Mouse (Mus musculus): ENCODE results near the gene Swi5.
"Not testable (repeated sequence)": the region's sequence is repeated elsewhere in the genome, so short reads cannot be mapped to it uniquely, and the experiment has no call there.

Swi5 gene

DNA sequence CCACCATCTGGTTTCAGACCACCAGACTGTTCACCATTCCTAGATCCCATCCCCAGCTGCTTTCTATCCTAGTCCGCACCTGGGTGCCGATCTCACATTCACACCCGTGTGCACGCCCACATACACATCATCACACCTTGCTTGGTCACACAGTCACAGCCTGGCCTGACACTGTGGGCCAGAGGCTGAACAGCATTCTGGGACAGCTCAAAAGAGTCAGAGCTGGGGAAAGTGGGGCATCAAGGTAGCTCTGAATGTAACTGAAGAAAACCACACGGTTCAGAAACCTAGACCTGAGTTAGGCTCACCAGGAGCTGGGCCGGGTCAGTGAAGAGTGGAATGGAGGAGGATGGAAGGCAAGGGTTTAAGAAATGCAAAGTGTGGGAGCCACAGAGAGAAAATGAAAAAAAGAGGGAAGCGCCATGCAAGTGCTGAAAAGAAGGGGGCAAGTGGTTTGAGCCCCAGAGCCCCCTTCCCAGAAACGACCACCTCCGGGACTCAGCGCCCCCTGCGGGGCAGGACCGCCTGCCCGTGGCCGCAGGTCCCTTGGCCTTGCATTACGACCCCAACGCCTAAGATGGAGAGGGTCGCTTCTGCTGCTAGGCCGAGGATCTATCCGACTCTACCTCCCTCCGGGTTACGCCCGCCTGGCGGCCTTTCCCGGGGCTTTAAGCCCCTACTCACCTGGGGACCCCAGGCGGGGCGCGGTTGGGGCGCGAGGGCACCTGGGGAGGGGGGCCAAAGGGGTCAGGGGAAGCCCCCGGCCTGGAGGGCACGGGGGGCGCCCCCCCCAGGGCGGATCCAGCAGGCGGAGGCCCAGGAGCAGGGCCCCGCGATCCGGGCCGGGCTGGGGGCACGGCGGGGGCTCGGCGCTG lies 23.8 kb upstream of the Swi5 start:
- DNase-seq (ENCODE audit: low spot score), result no peak

DNA sequence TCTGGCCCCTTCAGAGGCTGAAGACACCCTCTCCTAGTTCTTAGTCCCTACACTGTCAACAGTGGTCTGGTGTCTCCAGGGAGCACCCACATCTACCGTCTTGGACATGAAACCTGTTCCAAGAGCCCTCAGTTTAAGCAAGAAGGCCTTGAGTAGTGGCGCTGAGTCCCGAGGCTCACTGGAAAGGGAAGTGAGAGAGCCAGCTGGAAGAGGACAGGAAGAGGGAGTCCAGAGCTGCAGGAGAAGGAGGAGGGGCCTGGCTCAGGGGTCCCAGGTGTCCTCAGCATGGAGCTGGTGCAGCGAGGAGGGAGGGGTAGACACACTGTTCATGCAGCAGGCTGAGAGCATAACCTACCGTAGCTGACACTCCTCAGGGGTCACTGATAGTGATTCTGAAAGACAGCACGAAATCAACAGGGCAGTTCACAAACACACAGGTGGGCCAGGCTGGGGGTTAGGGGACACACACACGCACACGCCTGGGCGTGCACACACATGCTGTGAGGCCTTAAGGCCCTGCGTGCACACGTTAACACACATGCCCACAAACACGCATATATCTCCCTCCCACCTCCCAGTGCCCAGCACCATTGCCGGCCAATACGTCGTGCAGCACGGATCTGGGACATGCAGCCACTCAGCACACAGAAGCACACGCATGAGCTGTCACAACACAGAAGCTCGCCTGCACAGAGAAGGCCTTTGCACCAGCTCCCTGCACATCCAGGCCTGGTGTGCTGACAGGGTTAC lies 22.4 kb upstream of the Swi5 start:
- no peak for DNase-seq (ENCODE audit: low spot score)

DNA sequence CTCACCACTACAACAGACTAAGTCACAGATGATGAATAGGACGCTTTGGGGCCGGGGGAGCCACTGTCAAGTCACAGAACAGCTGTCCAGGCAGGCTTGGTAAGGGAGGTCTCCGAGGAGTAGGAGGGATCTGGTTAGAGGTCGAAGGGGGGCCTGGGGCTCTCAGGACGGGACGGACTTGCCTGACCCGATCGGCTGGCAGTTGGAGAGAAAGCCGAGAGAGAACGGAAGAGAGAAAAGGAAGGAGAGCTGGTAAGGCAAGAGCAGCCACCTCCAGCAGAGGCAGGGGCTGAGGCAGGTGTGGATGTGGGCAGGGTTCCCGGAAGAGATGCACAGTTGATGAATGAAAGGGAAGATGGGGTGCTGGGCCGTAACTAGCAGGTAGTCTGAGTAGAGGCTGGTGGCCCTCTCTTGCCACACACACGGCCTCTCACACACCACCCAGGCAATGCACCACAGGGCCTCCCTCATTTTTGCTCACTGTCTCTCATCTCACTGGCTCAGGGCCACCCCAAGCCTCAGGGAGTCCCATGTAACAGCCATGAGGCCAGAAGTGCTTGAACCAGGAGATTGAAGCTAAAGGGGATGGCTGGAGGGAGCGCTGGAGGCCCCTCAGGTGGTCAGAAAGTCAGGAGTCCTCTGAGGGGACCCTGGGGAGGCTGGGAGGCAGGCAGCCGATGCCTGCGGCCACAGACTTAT lies 21.1 kb upstream of the Swi5 start:
- DNase-seq (ENCODE audit: low spot score), result no peak

DNA sequence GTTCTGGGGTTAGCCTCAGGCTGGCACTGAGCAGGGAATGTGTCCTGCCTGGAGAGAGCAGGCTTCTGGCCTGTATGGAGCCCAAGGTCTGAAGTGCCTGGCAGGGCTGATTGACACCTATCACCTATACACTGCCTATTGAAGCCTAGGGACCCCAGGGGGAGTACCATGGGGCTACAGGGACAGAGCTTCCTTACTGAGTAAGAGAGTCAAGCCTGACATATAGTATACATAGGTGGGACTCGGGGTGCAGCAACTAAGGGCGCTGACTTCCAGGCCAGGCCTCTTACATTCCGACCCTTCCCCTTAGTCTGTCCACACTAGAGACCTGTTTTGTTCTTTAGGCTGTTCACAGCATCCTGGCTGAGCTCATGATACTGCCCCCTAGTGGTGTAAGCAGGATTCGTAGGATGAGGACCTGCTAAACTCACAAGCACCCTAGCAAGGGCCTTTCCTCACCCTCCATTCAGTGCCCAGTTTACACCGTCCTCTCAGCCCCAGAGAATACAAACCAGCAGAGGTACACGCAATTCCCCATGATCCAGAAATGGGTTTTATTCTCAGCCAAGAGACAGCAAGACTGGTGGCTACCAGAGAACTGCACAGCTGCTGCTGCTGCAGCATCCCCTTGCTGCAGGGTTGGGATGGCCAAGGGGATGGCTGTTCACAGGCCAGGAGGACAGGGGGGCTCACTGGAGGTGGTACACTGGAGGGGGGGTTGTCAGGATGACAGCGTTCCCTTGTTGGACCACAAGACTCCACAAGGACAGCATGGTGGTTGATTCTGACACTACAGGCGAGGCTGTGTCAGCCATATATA lies 20.3 kb upstream of the Swi5 start:
- no peak for DNase-seq (ENCODE audit: low spot score)

DNA sequence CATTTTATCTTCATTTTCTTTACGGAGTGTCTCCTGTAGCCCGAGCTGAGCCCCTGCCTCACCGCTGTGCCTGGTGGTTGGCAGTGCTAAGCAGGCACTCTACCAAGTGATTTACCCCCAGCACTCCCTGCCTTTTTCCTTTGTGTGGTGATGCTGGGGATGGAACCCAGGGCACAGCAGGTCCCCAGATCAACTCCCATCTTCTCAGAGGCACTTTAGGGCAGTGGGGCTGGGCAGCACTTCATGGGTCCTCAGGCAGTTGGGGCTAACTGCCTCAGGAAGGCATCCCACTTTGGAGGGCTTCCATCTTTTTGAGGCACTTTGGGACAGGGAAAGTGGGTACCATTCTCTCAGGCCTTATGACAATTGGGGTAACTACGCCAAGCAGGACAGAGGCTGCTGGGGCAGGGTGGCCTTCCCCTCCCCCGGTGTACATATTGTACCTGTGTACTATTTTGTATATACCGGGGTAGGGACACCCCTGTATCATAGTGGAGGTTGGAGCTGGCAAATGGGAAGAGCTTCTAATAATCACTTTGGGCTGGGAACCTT lies 19.4 kb upstream of the Swi5 start:
- no peak for DNase-seq (ENCODE audit: low spot score)

DNA sequence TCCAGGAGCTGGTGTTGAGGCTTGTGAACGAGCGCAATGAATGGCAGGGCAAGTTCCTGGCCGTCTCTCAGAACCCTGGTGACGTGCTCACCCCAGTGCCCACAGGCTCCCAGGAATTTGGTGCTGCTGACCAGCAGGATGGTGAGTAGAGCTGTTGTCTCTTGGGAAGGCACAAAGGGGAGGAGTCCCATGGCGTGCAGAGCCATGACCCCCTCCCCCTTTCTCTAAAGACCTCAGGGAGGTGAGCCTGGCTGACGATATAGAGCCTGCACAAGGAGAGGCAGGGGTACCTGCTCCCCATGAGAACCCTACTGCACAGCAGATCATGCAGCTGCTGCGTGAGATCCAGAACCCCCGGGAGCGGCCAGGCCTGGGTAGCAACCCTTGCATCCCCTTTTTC lies 18.3 kb upstream of the Swi5 start:
- DNase-seq (ENCODE audit: low spot score), result no peak

DNA sequence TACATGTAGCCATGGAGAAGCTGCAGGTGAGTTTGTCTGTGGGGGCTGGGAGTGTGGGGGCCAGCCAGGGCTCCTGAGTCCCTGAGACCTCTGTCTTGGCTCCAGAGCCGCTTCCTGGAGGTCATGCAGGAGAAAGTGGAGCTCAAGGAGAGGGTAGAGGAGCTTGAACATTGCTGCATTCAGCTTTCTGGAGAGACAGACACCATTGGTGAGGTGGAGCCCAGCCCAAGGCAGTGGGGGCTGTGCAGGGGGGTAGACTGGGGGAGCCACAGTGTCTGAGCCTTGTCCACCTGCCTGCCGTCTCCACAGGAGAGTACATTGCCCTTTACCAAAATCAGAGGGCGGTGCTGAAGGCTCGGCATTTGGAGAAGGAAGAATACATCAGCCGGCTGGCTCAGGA lies 17.8 kb upstream of the Swi5 start:
- DNase-seq (ENCODE audit: low spot score), result no peak

DNA sequence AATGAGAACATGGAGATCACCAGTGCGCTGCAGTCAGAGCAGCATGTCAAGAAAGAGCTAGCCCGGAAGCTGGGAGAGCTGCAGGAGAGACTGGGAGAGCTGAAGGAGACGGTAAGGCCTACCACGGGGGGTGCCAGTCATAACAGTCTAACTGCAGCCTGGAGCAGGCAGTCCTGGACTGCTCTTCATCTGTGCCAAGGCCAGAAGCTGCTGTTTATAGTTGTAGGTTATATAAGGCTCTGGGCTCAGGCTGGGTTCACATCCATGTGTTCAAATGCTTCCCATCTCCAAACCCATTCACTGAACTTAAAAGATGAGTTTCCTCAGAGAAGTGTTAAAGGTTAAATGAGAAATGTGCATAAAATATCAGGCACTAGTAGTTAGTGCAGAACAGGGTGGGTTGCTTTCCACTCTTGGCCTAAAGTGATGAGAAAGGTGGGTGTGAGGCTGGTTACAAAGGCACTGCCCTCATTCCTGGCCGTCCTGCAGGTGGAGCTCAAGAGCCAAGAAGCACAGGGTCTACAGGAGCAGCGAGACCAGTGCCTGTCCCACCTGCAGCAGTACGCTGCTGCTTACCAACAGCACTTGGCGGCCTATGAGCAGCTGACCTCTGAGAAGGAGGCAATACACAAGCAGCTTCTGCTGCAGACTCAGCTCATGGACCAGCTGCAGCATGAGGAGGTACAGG lies 16.4 kb upstream of the Swi5 start:
- no peak for DNase-seq (ENCODE audit: low spot score)

DNA sequence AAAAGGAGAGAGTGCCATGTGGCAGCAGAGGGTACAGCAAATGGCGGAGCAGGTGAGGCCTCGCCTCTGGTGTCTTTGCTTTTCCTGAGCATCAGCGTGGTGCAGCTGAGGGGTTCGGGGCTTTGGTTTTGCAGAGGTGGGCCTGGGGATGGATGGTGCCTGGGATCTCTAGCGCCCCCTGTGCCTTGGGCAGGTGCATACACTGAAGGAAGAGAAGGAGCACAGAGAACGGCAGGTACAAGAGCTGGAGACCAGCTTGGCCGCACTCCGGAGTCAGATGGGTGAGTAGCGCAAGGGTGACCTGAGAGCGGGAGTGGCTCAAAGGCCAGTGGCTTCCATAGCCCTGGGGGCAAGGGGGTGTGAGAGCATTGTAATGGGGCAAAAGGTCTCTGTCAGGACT lies 15.1 kb upstream of the Swi5 start:
- DNase-seq (ENCODE audit: low spot score), result no peak

DNA sequence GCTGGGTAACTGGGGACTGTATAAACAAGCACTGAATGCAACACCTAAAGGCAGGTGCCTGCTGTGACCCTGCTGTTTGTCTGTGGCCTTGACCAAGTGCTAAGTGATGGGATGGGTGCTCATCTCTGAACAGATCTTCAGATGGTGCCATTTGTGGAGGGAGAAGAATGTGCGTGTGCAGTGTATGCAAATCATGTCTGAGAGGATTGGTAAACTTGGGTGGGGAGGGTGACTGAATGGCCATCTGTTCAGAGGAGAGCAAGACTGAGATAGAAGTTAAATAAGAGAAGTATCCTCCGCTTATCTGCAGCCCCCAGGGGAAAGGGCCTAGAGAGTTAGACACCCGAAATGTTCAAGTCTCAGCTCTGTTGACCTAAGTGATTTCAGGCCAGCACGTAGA lies 11.6 kb upstream of the Swi5 start:
- DNase-seq (ENCODE audit: low spot score), result no peak

DNA sequence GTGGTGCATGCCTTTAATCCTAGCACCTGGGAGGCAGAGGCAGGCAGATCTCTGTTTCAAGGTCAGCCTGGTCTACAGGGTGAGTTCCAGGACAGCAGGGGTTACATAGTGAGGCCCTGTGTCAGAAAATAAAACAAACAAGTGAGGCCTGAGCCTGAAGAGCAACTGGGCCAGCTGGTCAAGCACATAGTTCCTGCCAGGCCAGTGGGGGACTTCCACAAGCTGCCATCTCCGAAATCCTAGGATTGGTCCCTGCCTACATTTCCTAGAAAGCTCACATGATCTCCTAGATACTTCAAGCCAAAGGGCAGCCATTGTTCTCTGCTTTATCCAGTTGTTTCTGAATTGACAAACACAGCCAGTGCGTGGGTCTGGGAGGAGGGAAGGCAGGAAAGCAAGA lies 8.0 kb upstream of the Swi5 start:
- DNase-seq (ENCODE audit: low spot score), result not testable (repeated sequence)

DNA sequence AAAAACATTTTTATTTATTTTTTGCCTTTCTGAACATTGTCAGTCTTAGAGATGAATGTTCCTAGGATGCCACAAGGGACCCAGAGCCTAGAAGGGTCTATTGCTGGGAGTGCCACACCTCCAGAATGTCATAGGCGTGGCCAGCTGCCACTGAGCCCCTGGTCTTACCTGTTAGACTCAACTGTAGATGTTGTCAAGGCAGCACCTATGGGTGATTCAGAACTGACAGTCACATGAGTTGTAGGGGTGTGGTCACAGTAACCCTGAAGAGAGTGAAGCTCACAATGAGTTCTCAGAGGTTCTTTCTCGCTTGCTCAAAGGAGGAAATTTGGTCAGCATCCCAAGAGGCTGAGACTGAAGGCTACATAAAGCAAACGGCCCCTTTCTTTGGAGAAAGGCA lies 7.4 kb upstream of the Swi5 start:
- DNase-seq (ENCODE audit: low spot score), result no peak

DNA sequence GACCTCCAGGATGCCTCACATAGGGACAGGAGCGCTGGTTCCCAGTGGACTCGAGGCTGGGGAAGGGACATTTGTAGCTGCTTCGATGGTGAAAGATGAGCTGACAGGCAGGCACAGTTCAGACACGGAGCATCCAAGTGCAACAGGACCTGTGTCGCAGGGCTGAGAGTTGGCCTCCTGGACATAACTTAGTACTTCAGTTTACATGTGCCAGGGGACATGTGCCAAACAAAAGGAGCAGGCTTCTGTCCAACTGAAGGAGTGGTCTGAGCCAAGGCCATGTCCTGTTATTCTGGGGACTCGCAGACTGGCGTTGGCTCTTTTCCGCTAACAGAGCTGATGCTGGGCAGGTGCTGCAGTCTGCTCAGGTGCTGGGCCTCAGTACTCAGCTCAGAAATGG lies 6.5 kb upstream of the Swi5 start:
- no peak for DNase-seq (ENCODE audit: low spot score)

DNA sequence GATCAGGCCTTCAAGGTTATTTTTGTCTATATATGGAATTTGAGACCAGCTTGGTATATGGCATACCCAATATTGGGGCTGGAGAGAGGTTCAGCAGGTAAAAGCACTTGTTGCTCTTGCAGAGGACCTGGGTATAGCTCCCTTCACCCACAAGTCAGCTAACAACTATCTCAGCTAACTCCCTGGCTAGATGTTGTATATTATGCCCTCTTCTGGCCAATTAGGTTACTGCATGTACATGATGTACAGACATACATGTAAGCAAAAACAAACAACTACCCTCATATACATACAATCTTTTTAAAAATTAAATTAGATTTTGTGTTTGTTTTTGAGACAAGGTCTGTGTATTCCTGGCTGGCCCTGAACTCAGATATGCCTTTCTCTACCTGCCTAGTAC lies 1.7 kb upstream of the Swi5 start:
- DNase-seq (ENCODE audit: low spot score), result no peak

DNA sequence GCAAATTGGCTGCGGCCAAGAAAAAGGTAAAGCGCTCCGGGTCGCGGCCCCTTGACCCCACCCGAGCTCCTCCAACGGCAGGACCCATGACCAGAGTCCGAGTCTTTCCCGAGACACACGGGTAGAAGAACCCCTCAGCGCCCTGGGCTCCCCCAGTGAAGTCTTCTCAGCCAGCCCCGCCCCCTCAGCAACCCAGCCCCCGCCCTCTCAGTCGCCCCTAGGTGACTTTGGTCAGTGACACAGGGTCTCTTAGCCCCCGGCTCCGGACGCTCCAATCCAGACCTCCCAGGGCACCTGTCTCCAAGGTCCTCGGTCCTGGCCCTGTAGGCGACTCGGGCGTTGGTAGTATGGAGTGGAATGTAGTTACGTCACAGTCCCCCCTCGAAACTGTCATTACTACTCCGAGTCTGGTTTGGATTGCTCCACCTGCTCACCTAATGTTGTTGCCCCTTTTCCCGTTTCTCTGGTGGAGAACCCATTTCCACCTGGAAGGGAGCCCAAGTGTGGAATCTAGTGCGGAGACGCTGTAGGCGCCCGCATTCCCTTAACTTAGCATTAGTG lies 576 bp upstream of the Swi5 start:
- DNase-seq (ENCODE audit: low spot score), result peak; percentile 21

DNA sequence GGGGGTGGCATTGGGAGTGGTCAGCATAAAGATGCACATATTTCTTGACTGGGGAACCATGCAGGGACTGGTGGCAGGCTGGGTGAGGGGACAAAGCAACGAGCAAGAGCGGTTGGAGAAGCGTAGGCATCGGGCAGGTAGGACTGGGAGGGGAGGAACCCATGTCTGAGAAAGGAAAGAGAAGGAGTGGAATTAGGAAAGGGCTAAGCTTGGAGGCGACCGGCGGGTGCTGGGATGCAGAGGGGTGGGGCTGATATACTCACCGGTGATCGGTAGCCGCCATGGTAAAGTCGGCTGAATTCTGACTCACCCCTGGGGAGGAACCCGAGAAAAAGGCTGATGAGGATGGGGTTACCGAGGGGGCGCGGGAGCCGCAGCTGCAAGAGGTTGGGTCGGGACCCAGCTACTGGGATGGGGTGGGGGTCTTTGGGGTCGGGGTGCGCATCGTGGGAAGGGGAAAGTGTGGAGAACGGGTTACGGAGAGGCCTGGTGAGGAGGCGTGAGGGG lies 488 bp downstream of the Swi5 start, which contains the start of gene Golga2:
TSS of gene Golga2 (plus strand) at position 51 of the 507 bp plus-strand sequence.
- DNase-seq (ENCODE audit: low spot score), result no peak

DNA sequence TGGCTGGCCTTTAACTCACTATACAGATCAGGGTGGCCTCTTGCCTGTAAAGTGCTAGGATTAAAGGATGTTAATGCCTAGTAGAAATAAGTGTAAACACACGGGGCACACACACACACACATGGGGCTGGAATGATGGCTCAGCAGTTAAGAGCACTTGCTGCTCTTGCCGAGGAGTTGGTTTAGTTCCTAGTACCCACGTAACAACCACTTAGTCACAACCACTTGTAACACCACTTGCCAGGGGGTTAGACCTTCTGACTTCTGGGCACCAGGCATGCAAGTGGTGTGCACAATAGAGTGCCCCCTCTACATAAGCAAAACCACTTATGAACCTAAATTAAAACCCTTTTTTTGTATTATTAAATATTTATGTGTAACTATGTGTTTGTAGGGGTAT lies 3.9 kb downstream of the Swi5 start:
- DNase-seq (ENCODE audit: low spot score), result no peak

DNA sequence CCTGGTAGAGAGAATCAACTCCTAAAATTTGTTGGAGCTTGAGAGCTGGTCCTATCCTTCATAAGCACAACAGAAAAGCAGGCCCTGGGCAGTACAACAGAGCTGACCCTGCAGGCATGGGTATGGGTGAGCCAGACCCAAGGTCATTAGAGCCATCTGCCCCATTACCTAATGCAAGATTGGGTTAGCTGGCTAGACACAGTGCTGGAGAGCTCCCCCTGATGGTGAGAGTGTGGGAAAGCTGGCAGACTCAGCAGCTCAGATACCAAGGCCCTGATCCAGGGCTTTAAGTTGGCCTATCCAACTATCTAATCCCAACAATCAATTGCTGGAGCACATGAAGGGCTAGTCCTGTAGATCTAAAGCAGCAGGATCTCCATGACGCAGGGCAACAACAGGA lies 5.1 kb downstream of the Swi5 start:
- peak; percentile 19 for DNase-seq (ENCODE audit: low spot score)

DNA sequence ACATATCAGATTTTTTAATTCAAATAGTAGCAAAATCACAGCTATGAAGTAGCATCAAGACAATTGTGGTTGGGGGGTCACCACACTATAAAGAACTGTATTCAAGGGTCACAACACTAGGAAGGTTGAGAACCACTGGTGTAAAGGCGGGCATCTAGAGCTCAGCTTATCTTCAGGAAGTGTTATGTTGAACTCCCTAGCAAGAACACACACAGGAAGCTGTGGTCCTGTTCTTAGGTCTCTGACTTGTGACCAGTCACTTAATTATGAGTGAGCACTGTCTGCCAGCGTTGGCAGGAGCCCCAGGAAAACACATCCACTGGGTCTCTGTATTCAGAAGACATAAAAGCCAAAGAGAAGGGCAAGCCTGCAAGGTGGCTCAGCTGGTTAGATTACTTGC lies 5.6 kb downstream of the Swi5 start:
- DNase-seq (ENCODE audit: low spot score), result no peak

DNA sequence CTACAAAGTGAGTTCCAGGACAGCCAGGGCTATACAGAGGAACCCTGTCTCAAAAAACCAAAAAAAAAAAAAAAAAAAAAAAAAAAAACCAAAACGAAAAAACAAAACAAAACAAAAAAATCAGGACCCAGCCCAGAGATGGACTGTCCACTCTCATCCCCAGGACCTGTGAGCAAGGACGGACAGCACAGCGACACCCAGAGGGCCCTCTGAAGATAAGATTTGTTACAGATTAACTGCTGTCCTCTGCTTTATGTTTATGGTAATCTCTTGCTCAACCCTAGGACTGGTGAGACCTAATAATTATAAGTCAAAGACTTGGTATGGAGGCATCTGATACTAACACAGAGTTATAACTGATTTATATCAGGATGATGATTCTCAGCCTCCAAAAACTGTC lies 12.1 kb downstream of the Swi5 start:
- DNase-seq (ENCODE audit: low spot score), result no peak

DNA sequence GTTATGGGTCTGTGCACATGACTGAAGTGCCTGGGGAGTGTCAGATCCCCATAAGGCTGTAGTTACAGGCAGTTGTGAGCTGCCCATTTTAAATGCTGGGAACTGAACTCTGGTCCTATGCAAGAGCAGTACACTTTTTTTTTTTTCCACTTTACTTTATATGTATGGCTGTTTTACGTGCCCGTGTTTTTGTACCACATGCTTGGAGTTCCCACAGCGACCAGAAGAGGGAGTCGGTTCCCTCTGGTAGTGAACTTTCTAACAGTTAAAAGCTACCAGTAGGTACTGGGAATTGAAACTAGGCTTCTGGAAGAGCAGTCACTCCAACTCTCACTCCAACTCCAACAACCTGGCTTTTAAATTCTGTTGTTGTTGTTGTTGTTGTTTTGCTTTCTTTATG lies 27.2 kb downstream of the Swi5 start:
- no peak for DNase-seq (ENCODE audit: low spot score)

All from ovary, postnatal 10 days (tissue).